Mouse (Mus musculus) splenic B cell, adult 2 months (primary cell): ENCODE data around the gene Agmo.

Source experiments
- DNase-seq: peaks from one replicate; pipeline ENCODE4 v3.0.0-alpha.2; 2011; ENCODE audit warnings: low read depth, low spot score
- H3K27me3 ChIP-seq: 2 replicates; pipeline ENCODE4 v1.6.1; 2012; ENCODE audit warnings: mild to moderate bottlenecking, low read length, moderate library complexity, mixed read lengths; ENCODE audit not compliant: control insufficient read depth, poor library complexity, insufficient read depth, severe bottlenecking
- H3K36me3 ChIP-seq: 2 replicates; pipeline ENCODE4 v1.6.1; 2012; ENCODE audit warnings: mild to moderate bottlenecking, low read length, moderate library complexity, mixed read lengths; ENCODE audit not compliant: control insufficient read depth, poor library complexity, insufficient read depth, severe bottlenecking

Agmo gene

GRCm38 (mm10) chr12:37241566-37242021 lies at the start of gene Agmo:
TSS of gene Agmo (plus strand) at chr12:37241641.
- Histone ChIP-seq H3K36me3 (no peaks in the 10 kb centered on the region), H3K27me3 (no peaks in the 10 kb centered on the region)
- DNase-seq = peak; percentile 1

- no peaks in the 10 kb centered on the region for H3K27me3 ChIP-seq
- no peaks in the 10 kb centered on the region for H3K36me3 ChIP-seq
- DNase-seq = no peak
Measured at GRCm38 (mm10) chr12:37231119-37231518, 10.3 kb upstream of the Agmo start.

- Histone ChIP-seq H3K36me3 (no peaks in the 10 kb centered on the region), H3K27me3 (no peaks in the 10 kb centered on the region)
- DNase-seq = no peak
Measured at GRCm38 (mm10) chr12:37240975-37241565, 371 bp upstream of the Agmo start.

GRCm38 (mm10) chr12:37242484-37242883 lies 1.0 kb downstream of the Agmo start:
- Histone ChIP-seq H3K36me3 (no peaks in the 10 kb centered on the region), H3K27me3 (no peaks in the 10 kb centered on the region)
- no peak for DNase-seq

GRCm38 (mm10) chr12:37244876-37245275 lies 3.4 kb downstream of the Agmo start:
- H3K36me3 ChIP-seq = no peaks in the 10 kb centered on the region
- H3K27me3 ChIP-seq = no peaks in the 10 kb centered on the region
- DNase-seq = no peak

GRCm38 (mm10) chr12:37251688-37252087 lies 10.2 kb downstream of the Agmo start:
- DNase-seq = no peak
- H3K27me3 ChIP-seq = no peaks in the 10 kb centered on the region
- H3K36me3 ChIP-seq = no peaks in the 10 kb centered on the region

- Histone ChIP-seq H3K27me3 (no peaks in the 10 kb centered on the region), H3K36me3 (no peaks in the 10 kb centered on the region)
- no peak for DNase-seq
Measured at GRCm38 (mm10) chr12:37257099-37257498, 15.7 kb downstream of the Agmo start.

- DNase-seq = no peak
- Histone ChIP-seq H3K27me3 (no peaks in the 10 kb centered on the region), H3K36me3 (no peaks in the 10 kb centered on the region)
Measured at GRCm38 (mm10) chr12:37259771-37260528, 18.5 kb downstream of the Agmo start.

- no peak for DNase-seq
- Histone ChIP-seq H3K36me3 (no peaks in the 10 kb centered on the region), H3K27me3 (no peaks in the 10 kb centered on the region)
Measured at GRCm38 (mm10) chr12:37263685-37264084, 22.2 kb downstream of the Agmo start.

- H3K27me3 ChIP-seq = no peaks in the 10 kb centered on the region
- no peaks in the 10 kb centered on the region for H3K36me3 ChIP-seq
- no peak for DNase-seq
Measured at GRCm38 (mm10) chr12:37268636-37269152, 27.3 kb downstream of the Agmo start.

GRCm38 (mm10) chr12:37272660-37273059 lies 31.2 kb downstream of the Agmo start:
- H3K36me3 ChIP-seq = no peaks in the 10 kb centered on the region
- DNase-seq = no peak
- no peaks in the 10 kb centered on the region for H3K27me3 ChIP-seq

- no peaks in the 10 kb centered on the region for H3K36me3 ChIP-seq
- no peaks in the 10 kb centered on the region for H3K27me3 ChIP-seq
- DNase-seq = no peak
Measured at GRCm38 (mm10) chr12:37273964-37274657, 32.7 kb downstream of the Agmo start.

- Histone ChIP-seq H3K27me3 (no peaks in the 10 kb centered on the region), H3K36me3 (no peaks in the 10 kb centered on the region)
- DNase-seq = no peak
Measured at GRCm38 (mm10) chr12:37274658-37275019, 33.2 kb downstream of the Agmo start.

- DNase-seq = no peak
- no peaks in the 10 kb centered on the region for H3K36me3 ChIP-seq
- no peaks in the 10 kb centered on the region for H3K27me3 ChIP-seq
Measured at GRCm38 (mm10) chr12:37306956-37307466, 65.6 kb downstream of the Agmo start.

- DNase-seq = no peak
- H3K27me3 ChIP-seq = no peaks in the 10 kb centered on the region
- no peaks in the 10 kb centered on the region for H3K36me3 ChIP-seq
Measured at GRCm38 (mm10) chr12:37310786-37311185, 69.3 kb downstream of the Agmo start.
